Mouse (Mus musculus) spleen, adult 2 months (tissue): ENCODE data around the gene Plk3. TPM values are rescaled to one million over a fixed set of nuclear protein-coding genes. Genes with fewer than 3 reads are reported as not detected.
A peak's percentile ranks its signal among the peaks of the same experiment; 100 is the strongest.

Experiments
- DNase-seq, 2 experiments: peaks; one replicate each; pipeline versions ENCODE4 v3.0.0 to v3.0.0-alpha.2; 2012 to 2021; ENCODE audit warnings: low spot score in 2 of 2, low read depth in 1 of 2
- H3K27ac ChIP-seq: fragments of 200-500 bp; 2 replicates; pipeline ENCODE4 v1.5.1; 2012; ENCODE audit warnings: low read length, inconsistent platforms; ENCODE audit not compliant: insufficient read depth
- H3K27me3 ChIP-seq: fragments of 200-500 bp; 2 replicates; pipeline ENCODE4 v1.6.1; 2012; ENCODE audit warnings: mild to moderate bottlenecking, moderate library complexity, low read length, inconsistent platforms; ENCODE audit not compliant: control insufficient read depth, insufficient read depth
- H3K36me3 ChIP-seq: fragments of 200-500 bp; 2 replicates; pipeline ENCODE4 v1.6.1; 2012; ENCODE audit warnings: mild to moderate bottlenecking, low read length, inconsistent platforms; ENCODE audit not compliant: control insufficient read depth, insufficient read depth
- H3K4me1 ChIP-seq: fragments of 200-500 bp; 2 replicates; pipeline ENCODE4 v1.6.1; 2011; ENCODE audit warnings: inconsistent platforms; ENCODE audit not compliant: control insufficient read depth, insufficient read depth, insufficient read length
- H3K4me3 ChIP-seq: fragments of 200-500 bp; 2 replicates; pipeline ENCODE4 v1.5.1; 2011; ENCODE audit warnings: mild to moderate bottlenecking, inconsistent platforms; ENCODE audit not compliant: insufficient read depth, insufficient read length; ENCODE audit errors: extremely low read depth
- CTCF ChIP-seq: fragments of 200-500 bp; IDR thresholded peaks from 2 replicates; pipeline ENCODE4 v1.5.1; 2011; ENCODE audit warnings: mild to moderate bottlenecking, inconsistent platforms; ENCODE audit not compliant: insufficient read depth, insufficient read length, insufficient replicate concordance; ENCODE audit errors: extremely low read depth
- POLR2A ChIP-seq: fragments of 200-500 bp; IDR thresholded peaks from 2 replicates; pipeline ENCODE4 v1.6.1; 2011; ENCODE audit warnings: low read depth, low read length, inconsistent platforms
- WGBS: fragments of 180-500 bp; shearing (Covaris S2); methylation state at CpG from one replicate; pipeline ENCODE4 v1.1.7; 2018; 5-methylcytosine and 5-hydroxymethylcytosine counted together
- polyA plus RNA-seq: library from polyadenylated mRNA; depleted of rRNA; stranded (reverse); fragments of >200 nt; gene quantifications from 2 replicates; pipeline ENCODE4 v1.2.3, GENCODE M21; 2012

The Plk3 gene
- polyA plus RNA-seq, 1 experiment = 12.4 TPM

GRCm38 (mm10) chr4:117156372-117156771 is 22.6 kb upstream of the Plk3 start:
- DNase-seq = no peak
- TF ChIP-seq POLR2A = no peak
- TF ChIP-seq CTCF = no peak
- Histone ChIP-seq H3K27me3 (no peaks in the 10 kb centered on the region), H3K4me1 (peaks cover 5% of the 10 kb centered on the region; the same call in 1 of the 2 replicates), H3K36me3 (peaks cover 22% of the 10 kb centered on the region), H3K4me3 (peak overlapping the region; percentile 87; the same call in 1 of the 2 replicates), H3K27ac (peak overlapping the region; percentile 80)
- 28% methylated on average over 6 of the region's 6 CpGs for WGBS

GRCm38 (mm10) chr4:117155792-117156355 is 22.1 kb upstream of the Plk3 start, which contains the start of gene Rps8:
Gene Rps8, minus strand, starts transcription at chr4:117156243.
- DNase-seq = peak; percentile 74 to 83
- H3K4me3 ChIP-seq = peak within 1 kb of the TSS; percentile 87
- H3K36me3 ChIP-seq = peaks cover 24% of the 10 kb centered on the region
- TF ChIP-seq POLR2A (peak; percentile 90), CTCF (no peak)
- H3K27me3 ChIP-seq = no peaks in the 10 kb centered on the region
- WGBS = under 1% methylated on average over 52 of the region's 52 CpGs
- H3K27ac ChIP-seq = peak within 1 kb of the TSS; percentile 81
- peaks cover 5% of the 10 kb centered on the region; the same call in 1 of the 2 replicates for H3K4me1 ChIP-seq

GRCm38 (mm10) chr4:117155020-117155791 is 21.4 kb upstream of the Plk3 start:
- Histone ChIP-seq H3K4me1 (peaks cover 5% of the 10 kb centered on the region; the same call in 1 of the 2 replicates), H3K27me3 (no peaks in the 10 kb centered on the region), H3K4me3 (peak overlapping the region; percentile 87), H3K27ac (peak overlapping the region; percentile 81), H3K36me3 (peaks cover 29% of the 10 kb centered on the region)
- 2% methylated on average over 44 of the region's 44 CpGs for WGBS
- TF ChIP-seq CTCF = no peak
- TF ChIP-seq POLR2A = no peak
- no peak for DNase-seq

- Histone ChIP-seq H3K4me1 (peaks cover 5% of the 10 kb centered on the region; the same call in 1 of the 2 replicates), H3K27me3 (no peaks in the 10 kb centered on the region), H3K36me3 (peaks cover 33% of the 10 kb centered on the region), H3K4me3 (no peak overlapping the region), H3K27ac (no peak overlapping the region)
- 82% methylated on average over 5 of the region's 5 CpGs for WGBS
- no peak for DNase-seq
- no peak for TF ChIP-seq POLR2A
- TF ChIP-seq CTCF = no peak
Observed at GRCm38 (mm10) chr4:117152714-117153113, 19.0 kb upstream of the Plk3 start.

DNA sequence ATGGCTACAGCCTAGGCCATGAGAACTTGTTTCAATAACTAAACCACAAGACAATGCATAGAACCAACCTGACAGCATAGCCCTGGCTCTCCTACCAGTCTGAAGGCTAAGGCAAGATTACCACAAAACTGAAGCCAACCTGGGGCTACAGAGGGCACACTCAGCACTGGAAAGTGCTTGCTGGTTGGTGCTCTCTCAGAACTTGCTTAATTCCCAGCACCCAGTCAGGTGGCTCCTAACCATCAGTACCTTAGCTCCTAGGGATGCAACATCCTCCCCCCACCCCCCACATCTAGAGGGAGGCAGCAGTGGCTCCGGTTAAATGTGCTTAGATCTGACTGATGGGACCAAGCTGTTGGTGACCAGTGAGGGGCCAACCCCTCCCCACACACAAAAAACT is 17.7 kb upstream of the Plk3 start:
- TF ChIP-seq POLR2A (no peak), CTCF (no peak)
- DNase-seq = no peak
- peaks cover 33% of the 10 kb centered on the region for H3K36me3 ChIP-seq
- WGBS = 68% methylated on average over 1 of the region's 1 CpGs
- peaks cover 5% of the 10 kb centered on the region; the same call in 1 of the 2 replicates for H3K4me1 ChIP-seq
- no peaks in the 10 kb centered on the region for H3K27me3 ChIP-seq
- no peak overlapping the region for H3K27ac ChIP-seq
- no peak overlapping the region for H3K4me3 ChIP-seq

DNA sequence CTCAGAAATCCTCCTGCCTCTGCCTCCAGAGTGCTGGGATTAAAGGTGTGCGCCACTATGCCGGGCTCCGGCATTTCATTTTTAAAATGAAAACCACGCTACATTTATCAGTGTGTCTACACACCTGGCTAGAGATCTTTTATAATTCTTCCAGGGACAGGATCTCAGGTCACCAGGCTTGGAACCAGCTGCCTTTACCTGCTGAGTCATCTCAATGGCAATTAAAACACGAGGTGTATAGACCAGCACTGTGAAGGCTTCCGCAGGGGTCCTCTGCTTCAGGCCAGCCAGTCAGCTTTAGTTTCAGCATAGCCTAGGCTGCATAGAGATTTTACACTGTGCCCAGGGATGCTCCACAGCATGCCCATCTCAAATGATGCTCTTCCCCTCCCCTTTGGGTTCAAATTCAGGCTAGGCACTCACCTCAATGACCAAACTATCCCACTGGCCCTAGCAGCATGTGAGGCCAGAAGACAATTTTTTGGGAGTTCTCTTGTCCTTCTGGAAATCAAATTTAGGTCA is 16.5 kb upstream of the Plk3 start:
- Histone ChIP-seq H3K27ac (no peak overlapping the region), H3K4me3 (no peak overlapping the region), H3K4me1 (peaks cover 5% of the 10 kb centered on the region; the same call in 1 of the 2 replicates), H3K36me3 (peaks cover 33% of the 10 kb centered on the region), H3K27me3 (no peaks in the 10 kb centered on the region)
- DNase-seq = no peak
- TF ChIP-seq POLR2A = no peak
- TF ChIP-seq CTCF = no peak
- 83% methylated on average over 6 of the region's 6 CpGs for WGBS
